In genomic region chr2:33616411-33616843, GRCm38 (mm10) we compare ENCODE assay signal across 8 mouse cellular contexts. TPM values are rescaled to one million over a fixed set of nuclear protein-coding genes. Genes with fewer than 3 reads are reported as not detected.
A peak's percentile ranks its signal among the peaks of the same experiment; 100 is the strongest.
DNase-seq lines count a peak whose midpoint lies in the region; ATAC-seq and TF ChIP-seq lines count a peak whose summit lies in the region.

No protein-coding gene starts in this region.

- no peak for TF ChIP-seq CTCF in testis, adult 2 months (IDR thresholded peaks at IDR 0.05; ENCODE audit: control insufficient read depth, insufficient read depth, insufficient replicate concordance, low read depth, low read length)

- ATAC-seq in embryonic facial prominence, embryonic 14.5 days (ENCODE audit: low read depth) = peak; percentile 73
- no peak for ATAC-seq in limb, embryonic 11.5 days (ENCODE audit: insufficient number of reproducible peaks, low FRiP score, low TSS enrichment, low read depth)
- ATAC-seq in megakaryocyte-erythroid progenitor cell, adult 5-6 weeks (replicated peaks; ENCODE audit: low FRiP score, low TSS enrichment, poor library complexity, severe bottlenecking) = no peak

- H3K9ac ChIP-seq in embryonic facial prominence, embryonic 14.5 days (ENCODE audit: low read depth, low read length) = peak overlapping the region; percentile 40
- H3K9ac ChIP-seq in limb, embryonic 11.5 days (ENCODE audit: low read length) = no peak overlapping the region; the same call in 1 of the 2 replicates

- TF ChIP-seq POLR2A in testis, adult 2 months (IDR thresholded peaks at IDR 0.05; ENCODE audit: control insufficient read depth, low read depth, low read length) = no peak

- no peaks in the 10 kb centered on the region for H3K9me3 ChIP-seq in embryonic facial prominence, embryonic 14.5 days (ENCODE audit: control insufficient read depth, low read length)
- no peaks in the 10 kb centered on the region for H3K9me3 ChIP-seq in limb, embryonic 11.5 days (ENCODE audit: control insufficient read depth, low read length)

- no peak for DNase-seq in testis, postnatal 10 days (ENCODE audit: low spot score)
- peak; percentile 60 for DNase-seq in embryonic facial prominence, embryonic 14.5 days (ENCODE audit: low spot score)
- DNase-seq in kidney, adult 18-20 months = peak; percentile 35
- peak; percentile 62 for DNase-seq in limb, embryonic 11.5 days (ENCODE audit: low spot score)
- peak; percentile 85 for DNase-seq in retina, postnatal 1 day
- no peak for DNase-seq in gastrocnemius, adult 8-10 months (ENCODE audit: low spot score in 2 of 2)

- no peak overlapping the region for H3K27ac ChIP-seq in testis, adult 2 months (ENCODE audit: control insufficient read depth, insufficient read depth, low read depth, low read length)
- H3K27ac ChIP-seq in embryonic facial prominence, embryonic 14.5 days (replicated peaks; ENCODE audit: low read depth, low read length) = no peak overlapping the region
- 0 out of 2 replicates have a peak overlapping the region, but pooled peaks have one; percentile 14 for H3K27ac ChIP-seq in limb, embryonic 11.5 days (replicated peaks; ENCODE audit: low read depth, low read length)

- H3K4me3 ChIP-seq in testis, adult 2 months (ENCODE audit: control insufficient read depth, low read depth, low read length) = 0 out of 2 replicates have a peak overlapping the region, but pooled peaks have one; percentile 21
- peak overlapping the region; percentile 38 for H3K4me3 ChIP-seq in embryonic facial prominence, embryonic 14.5 days (ENCODE audit: low read depth, low read length)
- peak overlapping the region; percentile 25 for H3K4me3 ChIP-seq in limb, embryonic 11.5 days (ENCODE audit: low read depth, low read length)

- no peaks in the 10 kb centered on the region; the same call in 1 of the 2 replicates for H3K4me1 ChIP-seq in testis, adult 2 months (ENCODE audit: control insufficient read depth, insufficient read depth, low read length)
- 0 out of 2 replicates have a peak, but pooled peaks cover 4% of the 10 kb centered on the region for H3K4me1 ChIP-seq in embryonic facial prominence, embryonic 14.5 days (ENCODE audit: control insufficient read depth, insufficient read depth, low read length)
- H3K4me1 ChIP-seq in limb, embryonic 11.5 days (ENCODE audit: control insufficient read depth, insufficient read depth, low read length) = peaks cover 49% of the 10 kb centered on the region

- under 1% methylated on average over 30 of the region's 30 CpGs for WGBS in embryonic facial prominence, embryonic 14.5 days
- under 1% methylated on average over 30 of the region's 30 CpGs for WGBS in limb, embryonic 11.5 days

- H3K27me3 ChIP-seq in testis, adult 2 months (ENCODE audit: control insufficient read depth, insufficient read depth, low read length) = no peaks in the 10 kb centered on the region
- H3K27me3 ChIP-seq in embryonic facial prominence, embryonic 14.5 days (replicated peaks; ENCODE audit: control insufficient read depth, insufficient read depth, low read length) = peaks cover 56% of the 10 kb centered on the region
- peaks cover 31% of the 10 kb centered on the region for H3K27me3 ChIP-seq in limb, embryonic 11.5 days (ENCODE audit: control insufficient read depth, insufficient read depth, low read length)

- no peaks in the 10 kb centered on the region for H3K36me3 ChIP-seq in testis, adult 2 months (ENCODE audit: control insufficient read depth, insufficient read depth, low read length)
- H3K36me3 ChIP-seq in embryonic facial prominence, embryonic 14.5 days (ENCODE audit: control insufficient read depth, insufficient read depth, low read length) = no peaks in the 10 kb centered on the region
- H3K36me3 ChIP-seq in limb, embryonic 11.5 days (ENCODE audit: control insufficient read depth, insufficient read depth, low read length) = no peaks in the 10 kb centered on the region

- H3K4me2 ChIP-seq in embryonic facial prominence, embryonic 14.5 days (ENCODE audit: low read depth, low read length) = peak overlapping the region; percentile 69
- peak overlapping the region; percentile 69 for H3K4me2 ChIP-seq in limb, embryonic 11.5 days (ENCODE audit: low read depth, severe bottlenecking)

RNA-seq across cellular contexts. Expression of gene Lmx1b, which starts 23.9 kb away (rescaled TPM):
- 0.09 and 0.14 TPM in 2 replicates for polyA plus RNA-seq in testis, adult 2 months (2012; rRNA removed)
- polyA plus RNA-seq in embryonic facial prominence, embryonic 14.5 days (2014; fragmentation: Nextera tagmentation; extraction: Ambion mirVana) = 0.43 and 0.85 TPM in 2 replicates
- polyA plus RNA-seq in limb, embryonic 11.5 days (2014; fragmentation: Nextera tagmentation; extraction: Ambion mirVana) = 10.2 and 10.6 TPM in 2 replicates
- under 1 TPM in 3 of 4 experiments, not detected in 1; 0.07 to 0.24 (median 0.19) TPM for total RNA-seq in gastrocnemius, adult 8-10 months (2022)
- total RNA-seq in megakaryocyte-erythroid progenitor cell, adult 5-6 weeks (2014; fragmentation: Nextera tagmentation) = not detected in 2 replicates
- total RNA-seq in megakaryocyte-erythroid progenitor cell, adult 5-6 weeks (2017) = not detected in 2 replicates

Comparison
In these comparisons a context has a peak if more than half of its experiments do, and no peak if none do; other contexts are left out.
1. DNase-seq: peak in embryonic facial prominence, embryonic 14.5 days (single experiment), kidney, adult 18-20 months (single experiment), limb, embryonic 11.5 days (single experiment) and retina, postnatal 1 day (single experiment); none in testis, postnatal 10 days (single experiment) and gastrocnemius, adult 8-10 months (0 of 2).
2. Peak in every context shown above with its lines, with median percentiles within 50 percentile points of each other: H3K4me3 ChIP-seq.